Mouse (Mus musculus) hindbrain, embryonic 13.5 days (tissue): ENCODE results near the gene 6820408C15Rik. TPM values are rescaled to one million over a fixed set of nuclear protein-coding genes. Genes with fewer than 3 reads are reported as not detected.
"Not testable (repeated sequence)": the region's sequence is repeated elsewhere in the genome, so short reads cannot be mapped to it uniquely, and the experiment has no call there.

Source experiments
- ATAC-seq: fragments of 200-750 bp; cut with Nextera tagmentation; 2 replicates; pipeline ENCODE4 v1.8.0; 2017; ENCODE audit warnings: moderate TSS enrichment; ENCODE audit not compliant: low FRiP score
- H3K27ac ChIP-seq: fragments of 300-500 bp; sonication (generic); 2 replicates; pipeline ENCODE4 v1.5.1; 2015; ENCODE audit warnings: inconsistent platforms, mild to moderate bottlenecking, moderate library complexity
- H3K27me3 ChIP-seq: fragments of 300-500 bp; sonication (generic); 2 replicates; pipeline ENCODE4 v1.6.1; 2015; ENCODE audit warnings: mild to moderate bottlenecking, inconsistent platforms
- H3K36me3 ChIP-seq: fragments of 300-500 bp; sonication (generic); 2 replicates; pipeline ENCODE4 v1.6.1; 2015; ENCODE audit warnings: mild to moderate bottlenecking, inconsistent platforms
- H3K4me1 ChIP-seq: fragments of 300-500 bp; sonication (generic); replicated peaks from 2 replicates; pipeline ENCODE4 v1.6.1; 2015; ENCODE audit warnings: inconsistent platforms
- H3K4me2 ChIP-seq: fragments of 300-500 bp; sonication (generic); 2 replicates; pipeline ENCODE4 v1.6.1; 2015; ENCODE audit warnings: inconsistent platforms, mild to moderate bottlenecking, moderate library complexity
- H3K4me3 ChIP-seq: fragments of 300-500 bp; sonication (generic); 2 replicates; pipeline ENCODE4 v1.5.1; 2015; ENCODE audit warnings: mild to moderate bottlenecking, inconsistent platforms
- H3K9ac ChIP-seq: fragments of 300-500 bp; sonication (generic); 2 replicates; pipeline ENCODE4 v1.6.1; 2015; ENCODE audit warnings: mild to moderate bottlenecking, inconsistent platforms
- H3K9me3 ChIP-seq: fragments of 300-500 bp; sonication (generic); 2 replicates; pipeline ENCODE4 v1.6.1; 2016; ENCODE audit warnings: inconsistent platforms
- WGBS: fragments of 180-500 bp; shearing (Covaris S2); methylation state at CpG from one replicate; pipeline ENCODE4 v1.1.7; 2015; 5-methylcytosine and 5-hydroxymethylcytosine counted together
- polyA plus RNA-seq: library from polyadenylated mRNA; unstranded; fragments of >200 nt; fragmentation: Nextera tagmentation; extraction: Ambion mirVana; gene quantifications from 2 replicates; pipeline ENCODE4 v1.2.1, GENCODE M21; 2015

Gene 6820408C15Rik
- polyA plus RNA-seq, 1 experiment from 2014 or later, result 3.9 TPM

GRCm38 (mm10) chr2:152413158-152413764 lies 2.1 kb upstream of the 6820408C15Rik start:
- Histone ChIP-seq H3K27ac (peak overlapping the region; percentile 96), H3K9me3 (no peaks in the 10 kb centered on the region), H3K4me1 (peaks cover 55% of the 10 kb centered on the region), H3K9ac (peak overlapping the region; percentile 95), H3K27me3 (no peaks in the 10 kb centered on the region), H3K36me3 (no peaks in the 10 kb centered on the region), H3K4me2 (peak overlapping the region; percentile 97), H3K4me3 (peak overlapping the region; percentile 86)
- WGBS, result under 1% methylated on average over 21 of the region's 21 CpGs
- ATAC-seq, result no peak

- ATAC-seq, result peak; percentile 19; the same call in 1 of the 2 replicates
- Histone ChIP-seq H3K36me3 (no peaks in the 10 kb centered on the region), H3K27ac (peak overlapping the region; percentile 96), H3K4me1 (peaks cover 55% of the 10 kb centered on the region), H3K4me2 (peak overlapping the region; percentile 97), H3K9ac (peak overlapping the region; percentile 95), H3K9me3 (no peaks in the 10 kb centered on the region), H3K27me3 (no peaks in the 10 kb centered on the region), H3K4me3 (peak overlapping the region; percentile 86)
- under 1% methylated on average over 86 of the region's 86 CpGs for WGBS
Measured at GRCm38 (mm10) chr2:152413765-152414584, 1.4 kb upstream of the 6820408C15Rik start.

GRCm38 (mm10) chr2:152414591-152415165 lies 709 bp upstream of the 6820408C15Rik start, which contains the start of gene Zcchc3:
Zcchc3 (minus strand) TSS chr2:152415027.
- ATAC-seq, result peak; percentile 75
- no peaks in the 10 kb centered on the region for H3K27me3 ChIP-seq
- peak within 1 kb of the TSS; percentile 96 for H3K27ac ChIP-seq
- H3K4me2 ChIP-seq, result peak within 1 kb of the TSS; percentile 97
- peak within 1 kb of the TSS; percentile 95 for H3K9ac ChIP-seq
- H3K36me3 ChIP-seq, result no peaks in the 10 kb centered on the region
- H3K4me3 ChIP-seq, result peak within 1 kb of the TSS; percentile 86
- peaks cover 50% of the 10 kb centered on the region for H3K4me1 ChIP-seq
- H3K9me3 ChIP-seq, result no peaks in the 10 kb centered on the region
- WGBS, result under 1% methylated on average over 64 of the region's 65 CpGs

GRCm38 (mm10) chr2:152415786-152416185 lies 399 bp downstream of the 6820408C15Rik start:
- no peak for ATAC-seq
- Histone ChIP-seq H3K4me3 (peak overlapping the region; percentile 86), H3K4me2 (peak overlapping the region; percentile 97), H3K27me3 (no peaks in the 10 kb centered on the region), H3K9ac (0 out of 2 replicates have a peak overlapping the region, but pooled peaks have one; percentile 95), H3K9me3 (no peaks in the 10 kb centered on the region), H3K4me1 (peaks cover 39% of the 10 kb centered on the region), H3K27ac (peak overlapping the region; percentile 96), H3K36me3 (no peaks in the 10 kb centered on the region)
- 97% methylated on average over 3 of the region's 3 CpGs for WGBS

- Histone ChIP-seq H3K36me3 (no peaks in the 10 kb centered on the region), H3K4me1 (peaks cover 11% of the 10 kb centered on the region), H3K9ac (peak overlapping the region; percentile 55; the same call in 1 of the 2 replicates), H3K4me3 (no peak overlapping the region; the same call in 1 of the 2 replicates), H3K27me3 (no peaks in the 10 kb centered on the region), H3K27ac (no peak overlapping the region), H3K4me2 (peak overlapping the region; percentile 39), H3K9me3 (no peaks in the 10 kb centered on the region)
- no peak for ATAC-seq
- 5% methylated on average over 12 of the region's 12 CpGs for WGBS
Measured at GRCm38 (mm10) chr2:152427493-152427892, 12.1 kb downstream of the 6820408C15Rik start.

- H3K4me1 ChIP-seq, result peaks cover 11% of the 10 kb centered on the region
- H3K36me3 ChIP-seq, H3K9ac ChIP-seq, H3K4me3 ChIP-seq, H3K4me2 ChIP-seq, H3K27ac ChIP-seq, H3K9me3 ChIP-seq, H3K27me3 ChIP-seq, ATAC-seq: not testable (repeated sequence)
- WGBS, result 83% methylated on average over 2 of the region's 2 CpGs
Measured at GRCm38 (mm10) chr2:152428481-152428880, 13.1 kb downstream of the 6820408C15Rik start.

- H3K9me3 ChIP-seq, result no peaks in the 10 kb centered on the region
- WGBS, result 76% methylated on average over 7 of the region's 7 CpGs
- H3K4me1 ChIP-seq, result peaks cover 15% of the 10 kb centered on the region
- no peak for ATAC-seq
- H3K4me2 ChIP-seq, result no peak overlapping the region
- 0 out of 2 replicates have a peak overlapping the region, but pooled peaks have one; percentile 15 for H3K9ac ChIP-seq
- H3K27ac ChIP-seq, result peak overlapping the region; percentile 12; the same call in 1 of the 2 replicates
- H3K27me3 ChIP-seq, result 0 out of 2 replicates have a peak, but pooled peaks cover 5% of the 10 kb centered on the region
- H3K4me3 ChIP-seq, result no peak overlapping the region
- H3K36me3 ChIP-seq, result no peaks in the 10 kb centered on the region
Measured at GRCm38 (mm10) chr2:152436405-152436901, 21.1 kb downstream of the 6820408C15Rik start.

- WGBS, result 3% methylated on average over 23 of the region's 23 CpGs
- H3K36me3 ChIP-seq, result no peaks in the 10 kb centered on the region
- no peak overlapping the region for H3K27ac ChIP-seq
Measured at GRCm38 (mm10) chr2:152436983-152437860, 21.8 kb downstream of the 6820408C15Rik start.

GRCm38 (mm10) chr2:152438963-152439362 lies 23.6 kb downstream of the 6820408C15Rik start:
- H3K4me3 ChIP-seq, result no peak overlapping the region
- no peaks in the 10 kb centered on the region for H3K36me3 ChIP-seq
- no peaks in the 10 kb centered on the region for H3K9me3 ChIP-seq
- 0 out of 2 replicates have a peak, but pooled peaks cover 5% of the 10 kb centered on the region for H3K27me3 ChIP-seq
- H3K4me2 ChIP-seq, result no peak overlapping the region
- H3K9ac ChIP-seq, result no peak overlapping the region
- H3K27ac ChIP-seq, result no peak overlapping the region
- H3K4me1 ChIP-seq, result peaks cover 15% of the 10 kb centered on the region
- 75% methylated on average over 1 of the region's 1 CpGs for WGBS
- ATAC-seq, result no peak

More at GRCm38 (mm10) chr2:152436983-152437860, 21.8 kb downstream of the 6820408C15Rik start:
- H3K4me1 ChIP-seq, result peaks cover 15% of the 10 kb centered on the region
- peak; percentile 81 for ATAC-seq
- peak overlapping the region; percentile 66 for H3K9ac ChIP-seq
- H3K9me3 ChIP-seq, result no peaks in the 10 kb centered on the region
- H3K4me3 ChIP-seq, result peak overlapping the region; percentile 35
- peak overlapping the region; percentile 61 for H3K4me2 ChIP-seq
- H3K27me3 ChIP-seq, result 0 out of 2 replicates have a peak, but pooled peaks cover 5% of the 10 kb centered on the region

- peaks cover 15% of the 10 kb centered on the region for H3K4me1 ChIP-seq
- no peaks in the 10 kb centered on the region for H3K9me3 ChIP-seq
- H3K4me3 ChIP-seq, result no peak overlapping the region
- no peak overlapping the region for H3K27ac ChIP-seq
- H3K36me3 ChIP-seq, result no peaks in the 10 kb centered on the region
- no peak for ATAC-seq
- no peak overlapping the region for H3K4me2 ChIP-seq
- H3K9ac ChIP-seq, result no peak overlapping the region
- WGBS, result 88% methylated on average over 2 of the region's 2 CpGs
- H3K27me3 ChIP-seq, result 0 out of 2 replicates have a peak, but pooled peaks cover 5% of the 10 kb centered on the region
Measured at GRCm38 (mm10) chr2:152439833-152440232, 24.4 kb downstream of the 6820408C15Rik start.

GRCm38 (mm10) chr2:152442322-152442721 lies 26.9 kb downstream of the 6820408C15Rik start:
- no peaks in the 10 kb centered on the region for H3K9me3 ChIP-seq
- H3K27me3 ChIP-seq, result no peaks in the 10 kb centered on the region
- H3K9ac ChIP-seq, result no peak overlapping the region
- WGBS, result 76% methylated on average over 4 of the region's 4 CpGs
- no peak overlapping the region for H3K4me3 ChIP-seq
- H3K27ac ChIP-seq, result no peak overlapping the region
- no peak overlapping the region for H3K4me2 ChIP-seq
- ATAC-seq, result no peak
- no peaks in the 10 kb centered on the region for H3K36me3 ChIP-seq
- peaks cover 4% of the 10 kb centered on the region for H3K4me1 ChIP-seq
